Mouse (Mus musculus): ENCODE data around the gene Add2. TPM values are rescaled to one million over a fixed set of nuclear protein-coding genes. Genes with fewer than 3 reads are reported as not detected.

The Add2 gene
- polyA plus RNA-seq (2021; fragmentation: Nextera tagmentation) = 75.0 and 86.8 TPM in 2 replicates
- long read RNA-seq, experiment 1, full-length matches to known transcripts = 9 of 100 reads
- long read RNA-seq, experiment 1, partial matches to known transcripts = 17 of 100 reads
- long read RNA-seq, experiment 1, other reads (novel, unspliced or antisense) = 74 of 100 reads
- long read RNA-seq, experiment 2, full-length matches to known transcripts = 40 of 391 reads
- long read RNA-seq, experiment 2, partial matches to known transcripts = 53 of 391 reads
- long read RNA-seq, experiment 2, other reads (novel, unspliced or antisense) = 298 of 391 reads

DNA sequence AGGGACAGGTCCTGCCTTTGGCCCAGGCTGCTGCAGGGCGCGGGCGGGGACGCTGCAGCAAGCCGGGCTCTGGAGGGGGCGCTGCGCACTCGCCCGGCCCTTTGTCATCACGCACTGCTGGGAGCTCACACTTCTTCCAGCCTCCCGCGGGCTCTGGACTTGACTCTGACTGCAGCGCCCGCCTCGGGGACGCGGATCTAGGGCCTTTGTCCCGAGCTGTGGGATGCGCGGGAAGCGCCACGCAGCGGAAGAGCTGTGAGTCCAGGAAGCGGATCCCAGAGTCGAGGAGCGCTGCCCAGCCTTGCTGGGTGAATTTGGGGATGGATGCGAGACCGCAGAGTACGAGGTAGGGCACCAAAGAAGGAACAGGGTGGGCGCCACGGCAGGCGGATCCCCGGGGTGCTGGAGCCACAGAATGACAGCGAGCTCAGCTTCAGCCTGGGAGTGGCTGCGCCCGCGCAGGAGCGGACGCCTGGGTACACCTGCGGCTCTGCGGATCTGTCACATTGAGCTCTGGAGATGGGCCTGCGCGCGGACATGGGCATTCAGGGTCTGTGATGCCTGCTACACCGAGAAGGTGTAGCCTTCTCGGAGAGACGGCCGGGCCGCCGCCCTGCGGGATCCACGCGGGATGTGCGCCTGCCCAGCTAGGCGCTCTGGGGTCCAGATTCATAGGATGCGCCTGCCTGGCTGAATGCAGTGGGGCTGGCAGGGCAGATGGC lies at the start of gene Add2:
TSS of gene Add2 (plus strand) at position 81 of the 722 bp plus-strand sequence.

DNA sequence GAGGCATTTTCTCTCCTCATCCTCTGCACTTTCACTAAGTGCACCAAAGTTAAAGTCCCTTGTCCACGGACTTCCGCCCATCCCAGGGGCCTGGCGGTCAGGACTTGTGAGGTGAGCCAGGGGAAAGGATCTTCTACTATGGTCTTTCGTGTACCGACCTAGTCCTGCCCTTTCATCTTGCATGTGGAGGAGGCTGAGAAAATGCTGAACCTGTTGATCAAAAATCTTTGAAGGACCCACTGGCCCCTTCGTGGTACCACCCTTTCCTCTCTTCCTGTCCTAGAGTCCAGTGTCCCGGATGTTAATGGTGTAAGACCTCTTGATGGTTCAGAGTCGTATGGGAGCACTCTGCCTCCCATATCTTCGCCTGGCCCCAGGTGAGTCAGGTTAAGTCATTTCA lies 12.6 kb upstream of the Add2 start, which contains the start of gene Figla:
TSS of gene Figla (plus strand) at position 301 of the 400 bp plus-strand sequence.

Other genes with a start within 250 kb of the Add2 start
- 0.19 and 0.25 TPM in 2 replicates for gene Nat8f6, start 207.7 kb upstream of the Add2 start, polyA plus RNA-seq (2021; fragmentation: Nextera tagmentation)
- gene Nat8f5, start 207.7 kb upstream of the Add2 start, polyA plus RNA-seq (2021; fragmentation: Nextera tagmentation) = 4.5 and 6.4 TPM in 2 replicates
- 2.3 and 3.8 TPM in 2 replicates for gene Nat8, start 196.6 kb upstream of the Add2 start, polyA plus RNA-seq (2021; fragmentation: Nextera tagmentation)
- 0.04 and 0.13 TPM in 2 replicates for gene Nat8f2, start 159.5 kb upstream of the Add2 start, polyA plus RNA-seq (2021; fragmentation: Nextera tagmentation)
- 11.0 and 12.8 TPM in 2 replicates for gene Nat8f4, start 123.8 kb upstream of the Add2 start, polyA plus RNA-seq (2021; fragmentation: Nextera tagmentation)
- 109 and 129 TPM in 2 replicates for gene Tprkb, start 116.8 kb upstream of the Add2 start, polyA plus RNA-seq (2021; fragmentation: Nextera tagmentation)
- 27.8 and 45.0 TPM in 2 replicates for gene Nat8f1, start 113.0 kb upstream of the Add2 start, polyA plus RNA-seq (2021; fragmentation: Nextera tagmentation)
- 9.8 and 13.4 TPM in 2 replicates for gene Dusp11, start 67.0 kb upstream of the Add2 start, polyA plus RNA-seq (2021; fragmentation: Nextera tagmentation)
- not detected in 2 replicates for gene Figla, start 12.5 kb upstream of the Add2 start, polyA plus RNA-seq (2021; fragmentation: Nextera tagmentation)
- gene Tgfa, start 166.5 kb downstream of the Add2 start, polyA plus RNA-seq (2021; fragmentation: Nextera tagmentation) = 12.8 and 14.8 TPM in 2 replicates